Comparison of ENCODE assay signal across 10 mouse cellular contexts in genomic region chr4:133233285-133233976, GRCm38 (mm10). TPM values are rescaled to one million over a fixed set of nuclear protein-coding genes. Genes with fewer than 3 reads are reported as not detected.
DNase-seq lines count a peak whose midpoint lies in the region; ATAC-seq and TF ChIP-seq lines count a peak whose summit lies in the region.
"Had no signal": no experiment of that assay in that cellular context is flagged by ENCODE, and none has a peak within 500 bp of the region (broad histone marks: within the 10 kb centered on the region; RNA-seq: fewer than 3 reads in every experiment).

No protein-coding gene starts in this region.

- no peaks in the 10 kb centered on the region for H3K4me1 ChIP-seq in forebrain, postnatal 0 days (ENCODE audit: insufficient read depth)
- H3K4me1 ChIP-seq in forebrain, embryonic 15.5 days = no peaks in the 10 kb centered on the region
- no peaks in the 10 kb centered on the region for H3K4me1 ChIP-seq in cortical plate, adult 2 months (ENCODE audit: control insufficient read depth, insufficient read depth, low read length)
- H3K4me1 ChIP-seq in liver, postnatal 0 days (ENCODE audit: insufficient read depth) = no peaks in the 10 kb centered on the region; the same call in 1 of the 2 replicates
- H3K4me1 ChIP-seq: hindbrain, embryonic 15.5 days; neural tube, embryonic 13.5 days had no signal

- TF ChIP-seq POLR2A in cortical plate, adult 2 months (IDR thresholded peaks at IDR 0.05; ENCODE audit: extremely low read depth, insufficient read depth, low read length) = no peak

- H3K9me3 ChIP-seq in forebrain, postnatal 0 days (ENCODE audit: low read length) = no peaks in the 10 kb centered on the region
- H3K9me3 ChIP-seq in forebrain, embryonic 15.5 days = no peaks in the 10 kb centered on the region
- no peaks in the 10 kb centered on the region for H3K9me3 ChIP-seq in liver, postnatal 0 days (ENCODE audit: low read length)
- H3K9me3 ChIP-seq: hindbrain, embryonic 15.5 days; neural tube, embryonic 13.5 days had no signal

- no peak overlapping the region for H3K27ac ChIP-seq in forebrain, postnatal 0 days (ENCODE audit: low read depth, low read length)
- H3K27ac ChIP-seq in forebrain, embryonic 15.5 days (replicated peaks) = no peak overlapping the region
- no peak overlapping the region for H3K27ac ChIP-seq in cortical plate, adult 2 months (ENCODE audit: insufficient read depth, low read length)
- no peak overlapping the region for H3K27ac ChIP-seq in liver, postnatal 0 days (ENCODE audit: low read depth)
- H3K27ac ChIP-seq: hindbrain, embryonic 15.5 days; neural tube, embryonic 13.5 days had no signal

- TF ChIP-seq EP300 in liver, postnatal 0 days (IDR thresholded peaks at IDR 0.05; ENCODE audit: low read depth) = no peak

- H3K27me3 ChIP-seq in forebrain, postnatal 0 days (ENCODE audit: insufficient read depth, low read length) = no peaks in the 10 kb centered on the region
- H3K27me3 ChIP-seq in forebrain, embryonic 15.5 days = no peaks in the 10 kb centered on the region
- no peaks in the 10 kb centered on the region for H3K27me3 ChIP-seq in liver, postnatal 0 days (ENCODE audit: insufficient read depth, low read length)
- H3K27me3 ChIP-seq: hindbrain, embryonic 15.5 days had no signal

- TF ChIP-seq CTCF in forebrain, postnatal 0 days (IDR thresholded peaks at IDR 0.05; ENCODE audit: low read depth) = peak; percentile 26
- peak; percentile 61 for TF ChIP-seq CTCF in cortical plate, adult 2 months (IDR thresholded peaks at IDR 0.05; ENCODE audit: extremely low read depth, insufficient read depth, low read length)
- peak; percentile 83 for TF ChIP-seq CTCF in liver, postnatal 0 days (IDR thresholded peaks at IDR 0.05; ENCODE audit: low read depth)

- DNase-seq in forebrain, postnatal 0 days = no peak
- peak; percentile 52 for DNase-seq in CD4-positive helper T cell, adult 2 months (ENCODE audit: low read depth, low spot score)
- peak; percentile 61 for DNase-seq in liver, postnatal 0 days
- DNase-seq in ovary, adult 18-20 months (ENCODE audit: low spot score) = no peak
- no peak for DNase-seq in left cerebral cortex, adult 18-20 months (ENCODE audit: low spot score in 2 of 2)
- DNase-seq in gastrocnemius, postnatal 25 days = no peak

- no peak for ATAC-seq in forebrain, postnatal 0 days
- ATAC-seq in forebrain, embryonic 15.5 days (replicated peaks) = no peak
- peak; percentile 58 for ATAC-seq in liver, postnatal 0 days

- 30% methylated on average over 10 of the region's 10 CpGs for WGBS in forebrain, postnatal 0 days
- WGBS in forebrain, embryonic 15.5 days = 33% methylated on average over 10 of the region's 10 CpGs
- 37% methylated on average over 10 of the region's 10 CpGs for WGBS in liver, postnatal 0 days (ENCODE audit: insufficient replicate concordance)

- no peaks in the 10 kb centered on the region for H3K36me3 ChIP-seq in forebrain, postnatal 0 days (ENCODE audit: insufficient read depth)
- no peaks in the 10 kb centered on the region for H3K36me3 ChIP-seq in forebrain, embryonic 15.5 days
- H3K36me3 ChIP-seq in liver, postnatal 0 days (replicated peaks; ENCODE audit: insufficient read depth, low read length) = no peaks in the 10 kb centered on the region
- H3K36me3 ChIP-seq: hindbrain, embryonic 15.5 days; neural tube, embryonic 13.5 days had no signal

- H3K4me2 ChIP-seq in forebrain, postnatal 0 days (ENCODE audit: low read depth) = no peak overlapping the region
- no peak overlapping the region for H3K4me2 ChIP-seq in forebrain, embryonic 15.5 days (replicated peaks)
- H3K4me2 ChIP-seq in liver, postnatal 0 days (ENCODE audit: low read depth, low read length) = no peak overlapping the region
- H3K4me2 ChIP-seq: hindbrain, embryonic 15.5 days; neural tube, embryonic 13.5 days had no signal

- H3K4me3 ChIP-seq in forebrain, postnatal 0 days (ENCODE audit: low read depth, low read length) = no peak overlapping the region
- no peak overlapping the region for H3K4me3 ChIP-seq in forebrain, embryonic 15.5 days
- no peak overlapping the region for H3K4me3 ChIP-seq in cortical plate, adult 2 months (ENCODE audit: insufficient read depth, low read length)
- H3K4me3 ChIP-seq in liver, postnatal 0 days (ENCODE audit: low read depth, low read length) = no peak overlapping the region
- H3K4me3 ChIP-seq: hindbrain, embryonic 15.5 days; neural tube, embryonic 13.5 days had no signal

- H3K9ac ChIP-seq in forebrain, postnatal 0 days = no peak overlapping the region
- H3K9ac ChIP-seq in forebrain, embryonic 15.5 days (replicated peaks) = no peak overlapping the region
- H3K9ac ChIP-seq in liver, postnatal 0 days (replicated peaks) = no peak overlapping the region
- H3K9ac ChIP-seq: hindbrain, embryonic 15.5 days; neural tube, embryonic 13.5 days had no signal

RNA-seq across cellular contexts. Expression of gene Map3k6, which starts 7.2 kb away (rescaled TPM):
- 4.7 and 7.2 TPM in 2 replicates for total RNA-seq in forebrain, postnatal 0 days (2014; rRNA removed)
- polyA plus RNA-seq in forebrain, postnatal 0 days (2015; fragmentation: Nextera tagmentation; extraction: Ambion mirVana) = 4.3 and 4.4 TPM in 2 replicates
- polyA plus RNA-seq in forebrain, embryonic 15.5 days (2015; fragmentation: Nextera tagmentation; extraction: Ambion mirVana) = 1.7 and 1.8 TPM in 2 replicates
- polyA plus RNA-seq in cortical plate, adult 2 months (2012; rRNA removed) = 7.8 and 7.9 TPM in 2 replicates
- 1.2 and 1.3 TPM in 2 replicates for polyA plus RNA-seq in liver, postnatal 0 days (2015; fragmentation: Nextera tagmentation; extraction: Ambion mirVana)
- total RNA-seq in left cerebral cortex, adult 18-20 months (2021) = 1 to 10 TPM; 5.8 to 7.4 TPM
- 10 to 100 TPM in 1 of 2 experiments, 1 to 10 TPM in 1; 5.8 to 12.5 TPM for total RNA-seq in gastrocnemius, postnatal 25 days (2021)

RNA-seq across cellular contexts. Expression of gene Gpr3, which starts 21.1 kb away (rescaled TPM):
- total RNA-seq in forebrain, postnatal 0 days (2014; rRNA removed) = 1.1 and 2.2 TPM in 2 replicates
- polyA plus RNA-seq in forebrain, postnatal 0 days (2015; fragmentation: Nextera tagmentation; extraction: Ambion mirVana) = 2.6 and 2.7 TPM in 2 replicates
- polyA plus RNA-seq in forebrain, embryonic 15.5 days (2015; fragmentation: Nextera tagmentation; extraction: Ambion mirVana) = 0.48 and 0.55 TPM in 2 replicates
- 11.2 and 16.1 TPM in 2 replicates for polyA plus RNA-seq in cortical plate, adult 2 months (2012; rRNA removed)
- polyA plus RNA-seq in liver, postnatal 0 days (2015; fragmentation: Nextera tagmentation; extraction: Ambion mirVana) = not detected in 2 replicates
- 10 to 100 TPM; 14.8 to 16.7 TPM for total RNA-seq in left cerebral cortex, adult 18-20 months (2021)
- total RNA-seq in gastrocnemius, postnatal 25 days (2021) = not detected

RNA-seq across cellular contexts. Expression of gene Cd164l2, which starts 21.5 kb away (rescaled TPM):
- total RNA-seq in forebrain, postnatal 0 days (2014; rRNA removed) = 2.8 and 4.6 TPM in 2 replicates
- polyA plus RNA-seq in forebrain, postnatal 0 days (2015; fragmentation: Nextera tagmentation; extraction: Ambion mirVana) = 4.2 and 6.1 TPM in 2 replicates
- polyA plus RNA-seq in forebrain, embryonic 15.5 days (2015; fragmentation: Nextera tagmentation; extraction: Ambion mirVana) = 0.38 and 0.87 TPM in 2 replicates
- 10.9 and 11.9 TPM in 2 replicates for polyA plus RNA-seq in cortical plate, adult 2 months (2012; rRNA removed)
- 0.25 and 0.39 TPM in 2 replicates for polyA plus RNA-seq in liver, postnatal 0 days (2015; fragmentation: Nextera tagmentation; extraction: Ambion mirVana)
- total RNA-seq in left cerebral cortex, adult 18-20 months (2021) = 1 to 10 TPM; 4.6 to 5.1 TPM
- total RNA-seq in gastrocnemius, postnatal 25 days (2021) = not detected

RNA-seq across cellular contexts. Expression of gene Sytl1, which starts 29.5 kb away (rescaled TPM):
- 0.69 TPM in 1 of 2 replicates, not detected in the other for total RNA-seq in forebrain, postnatal 0 days (2014; rRNA removed)
- polyA plus RNA-seq in forebrain, postnatal 0 days (2015; fragmentation: Nextera tagmentation; extraction: Ambion mirVana) = 0.14 and 0.52 TPM in 2 replicates
- polyA plus RNA-seq in forebrain, embryonic 15.5 days (2015; fragmentation: Nextera tagmentation; extraction: Ambion mirVana) = 0.29 and 0.61 TPM in 2 replicates
- polyA plus RNA-seq in cortical plate, adult 2 months (2012; rRNA removed) = 2.7 and 3.1 TPM in 2 replicates
- 1.0 and 1.3 TPM in 2 replicates for polyA plus RNA-seq in liver, postnatal 0 days (2015; fragmentation: Nextera tagmentation; extraction: Ambion mirVana)
- 1 to 10 TPM; 6.7 to 7.3 TPM for total RNA-seq in left cerebral cortex, adult 18-20 months (2021)
- under 1 TPM; 0.29 to 0.36 TPM for total RNA-seq in gastrocnemius, postnatal 25 days (2021)

RNA-seq across cellular contexts. Expression of gene Tmem222, which starts 44.2 kb away (rescaled TPM):
- 108 and 125 TPM in 2 replicates for total RNA-seq in forebrain, postnatal 0 days (2014; rRNA removed)
- polyA plus RNA-seq in forebrain, postnatal 0 days (2015; fragmentation: Nextera tagmentation; extraction: Ambion mirVana) = 146 and 157 TPM in 2 replicates
- 107 and 112 TPM in 2 replicates for polyA plus RNA-seq in forebrain, embryonic 15.5 days (2015; fragmentation: Nextera tagmentation; extraction: Ambion mirVana)
- 173 and 175 TPM in 2 replicates for polyA plus RNA-seq in cortical plate, adult 2 months (2012; rRNA removed)
- polyA plus RNA-seq in liver, postnatal 0 days (2015; fragmentation: Nextera tagmentation; extraction: Ambion mirVana) = 29.6 and 30.8 TPM in 2 replicates
- 10 to 100 TPM; 88.3 to 97.2 TPM for total RNA-seq in left cerebral cortex, adult 18-20 months (2021)
- 10 to 100 TPM; 20.8 to 23.5 TPM for total RNA-seq in gastrocnemius, postnatal 25 days (2021)

Comparison
In these comparisons a context has a peak if more than half of its experiments do, and no peak if none do; other contexts are left out.
1. DNase-seq: peak in CD4-positive helper T cell, adult 2 months (single experiment) and liver, postnatal 0 days (single experiment); none in forebrain, postnatal 0 days (single experiment), ovary, adult 18-20 months (single experiment), left cerebral cortex, adult 18-20 months (0 of 2) and gastrocnemius, postnatal 25 days (single experiment).
2. CTCF ChIP-seq: peak in every context shown above with its lines; median percentile 83 in liver, postnatal 0 days; 61 in cortical plate, adult 2 months; 26 in forebrain, postnatal 0 days.